Mouse (Mus musculus) hindbrain, embryonic 16.5 days (tissue): ENCODE measurements around the gene Opa1. TPM values are rescaled to one million over a fixed set of nuclear protein-coding genes. Genes with fewer than 3 reads are reported as not detected.

Experiments
- ATAC-seq: fragments of 200-750 bp; cut with Nextera tagmentation; 2 replicates; pipeline ENCODE4 v1.8.0; 2017; ENCODE audit warnings: moderate TSS enrichment, moderate library complexity
- H3K27ac ChIP-seq: fragments of 300-500 bp; sonication (generic); 2 replicates; pipeline ENCODE4 v1.5.1; 2014; ENCODE audit warnings: low read depth, mild to moderate bottlenecking, control low read depth, low read length, moderate library complexity
- H3K27me3 ChIP-seq: fragments of 300-500 bp; sonication (generic); replicated peaks from 2 replicates; pipeline ENCODE4 v1.6.1; 2014; ENCODE audit warnings: low read length; ENCODE audit not compliant: control insufficient read depth, insufficient read depth
- H3K36me3 ChIP-seq: fragments of 300-500 bp; sonication (generic); 2 replicates; pipeline ENCODE4 v1.6.1; 2014; ENCODE audit warnings: mild to moderate bottlenecking, low read length, moderate library complexity, mixed read lengths; ENCODE audit not compliant: control insufficient read depth, insufficient read depth
- H3K4me1 ChIP-seq: fragments of 300-500 bp; sonication (generic); 2 replicates; pipeline ENCODE4 v1.6.1; 2014; ENCODE audit warnings: low read depth, low read length; ENCODE audit not compliant: control insufficient read depth, insufficient read depth
- H3K4me2 ChIP-seq: fragments of 300-500 bp; sonication (generic); 2 replicates; pipeline ENCODE4 v1.6.1; 2014; ENCODE audit warnings: mild to moderate bottlenecking, low read length, control low read depth, moderate library complexity
- H3K4me3 ChIP-seq: fragments of 300-500 bp; sonication (generic); 2 replicates; pipeline ENCODE4 v1.5.1; 2014; ENCODE audit warnings: mild to moderate bottlenecking, low read length, control low read depth, moderate library complexity
- H3K9ac ChIP-seq: fragments of 300-500 bp; sonication (generic); 2 replicates; pipeline ENCODE4 v1.6.1; 2014; ENCODE audit warnings: low read depth, mild to moderate bottlenecking, control low read depth, low read length, moderate library complexity
- H3K9me3 ChIP-seq: fragments of 300-500 bp; sonication (generic); 2 replicates; pipeline ENCODE4 v1.6.1; 2014; ENCODE audit warnings: mild to moderate bottlenecking, low read length, moderate library complexity; ENCODE audit not compliant: control insufficient read depth
- WGBS: fragments of 180-500 bp; shearing (Covaris S2); extraction: QIAGEN DNeasy Blood & Tissue Kit; methylation state at CpG from one replicate; pipeline ENCODE4 v1.1.7; 2014; 5-methylcytosine and 5-hydroxymethylcytosine counted together
- polyA plus RNA-seq: library from polyadenylated mRNA; unstranded; fragments of >200 nt; fragmentation: Nextera tagmentation; extraction: Ambion mirVana; gene quantifications from 2 replicates; pipeline ENCODE4 v1.2.1, GENCODE M21; 2015

The Opa1 gene
- polyA plus RNA-seq, 1 experiment from 2014 or later: 41.6 TPM

GRCm38 (mm10) chr16:29693791-29694419, 114.8 kb downstream of the Opa1 start:
- Histone ChIP-seq H3K9ac (0 out of 2 replicates have a peak overlapping the region, but pooled peaks have one; percentile 13), H3K36me3 (no peaks in the 10 kb centered on the region), H3K27ac (no peak overlapping the region), H3K4me1 (peaks cover 9% of the 10 kb centered on the region), H3K4me3 (no peak overlapping the region), H3K9me3 (no peaks in the 10 kb centered on the region), H3K4me2 (no peak overlapping the region; the same call in 1 of the 2 replicates), H3K27me3 (no peaks in the 10 kb centered on the region)
- 0 out of 2 replicates have a peak, but pooled peaks have one; percentile 25 for ATAC-seq
- 58% methylated on average over 6 of the region's 6 CpGs for WGBS

DNA sequence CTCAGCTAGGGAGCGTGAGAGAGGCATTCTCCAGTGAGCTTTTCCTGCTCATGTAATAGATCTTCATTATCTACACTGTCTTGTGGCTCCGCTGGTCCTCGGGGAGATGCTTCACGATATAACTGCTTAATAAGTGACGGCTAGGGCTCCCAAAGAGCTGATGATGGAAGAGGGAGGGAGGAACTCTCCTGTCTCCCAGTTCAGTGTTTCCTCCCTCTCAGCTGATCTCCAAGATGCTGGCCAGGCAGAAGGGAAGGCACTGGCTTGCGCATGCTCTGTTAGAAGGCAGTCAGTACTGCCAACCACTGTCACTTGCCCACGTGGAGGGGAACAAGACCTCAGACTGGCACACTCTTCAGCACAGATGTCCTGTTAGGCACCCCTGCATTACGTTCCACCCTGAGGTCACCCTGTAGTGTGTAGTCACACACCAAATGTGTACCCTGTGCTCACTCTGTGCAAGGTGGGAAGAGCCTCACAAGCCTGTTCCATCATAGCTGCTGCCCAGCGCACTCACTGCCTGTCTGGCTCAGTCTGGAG, 115.4 kb downstream of the Opa1 start:
- Histone ChIP-seq H3K9me3 (no peaks in the 10 kb centered on the region), H3K27me3 (no peaks in the 10 kb centered on the region), H3K36me3 (no peaks in the 10 kb centered on the region), H3K4me1 (peaks cover 9% of the 10 kb centered on the region), H3K4me2 (no peak overlapping the region; the same call in 1 of the 2 replicates), H3K4me3 (no peak overlapping the region), H3K9ac (0 out of 2 replicates have a peak overlapping the region, but pooled peaks have one; percentile 13), H3K27ac (no peak overlapping the region)
- ATAC-seq: peak; percentile 85
- WGBS: 56% methylated on average over 9 of the region's 9 CpGs

Other genes with a start within 250 kb of the Opa1 start
- 4.2 and 4.4 TPM in 2 replicates for gene Atp13a5, start 200.6 kb upstream of the Opa1 start, polyA plus RNA-seq
- gene Atp13a4, start 34.5 kb upstream of the Opa1 start, polyA plus RNA-seq: 3.6 and 4.5 TPM in 2 replicates